Mouse (Mus musculus): ENCODE results near the gene Hist1h2bh.
"Not testable (repeated sequence)": the region's sequence is repeated elsewhere in the genome, so short reads cannot be mapped to it uniquely, and the experiment has no call there.

DNA sequence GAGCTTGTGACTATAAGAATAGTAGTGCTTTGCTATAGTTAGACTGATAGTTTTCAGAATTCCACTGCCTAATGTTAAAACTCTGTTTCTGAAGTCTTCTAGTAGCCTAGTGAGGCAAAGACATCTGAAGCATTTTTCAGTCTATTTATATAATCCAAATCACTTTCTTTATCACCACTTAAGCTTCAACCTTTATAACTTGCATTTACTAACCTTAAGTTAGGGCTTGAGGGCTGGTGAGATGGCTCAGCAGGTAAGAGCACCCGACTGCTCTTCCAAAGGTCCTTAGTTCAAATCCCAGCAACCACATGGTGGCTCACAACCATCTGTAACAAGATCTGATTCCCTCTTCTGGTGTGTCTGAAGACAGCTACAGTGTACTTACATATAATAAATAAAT, 3.4 kb downstream of the Hist1h2bh start:
- TF ChIP-seq CTCF (IDR thresholded peaks at IDR 0.05; ENCODE audit: borderline replicate concordance, control insufficient read depth, extremely low read depth, insufficient read depth, low read length, poor library complexity); POLR2A (IDR thresholded peaks at IDR 0.05; ENCODE audit: control insufficient read depth, extremely low read depth, insufficient read depth, low read length, poor library complexity): not testable (repeated sequence)

Data from thymus, adult 2 months (tissue).